Mouse (Mus musculus): ENCODE results near the gene Pm20d2. TPM values are rescaled to one million over a fixed set of nuclear protein-coding genes. Genes with fewer than 3 reads are reported as not detected.

Gene Pm20d2
- not detected for total RNA-seq (2023)

DNA sequence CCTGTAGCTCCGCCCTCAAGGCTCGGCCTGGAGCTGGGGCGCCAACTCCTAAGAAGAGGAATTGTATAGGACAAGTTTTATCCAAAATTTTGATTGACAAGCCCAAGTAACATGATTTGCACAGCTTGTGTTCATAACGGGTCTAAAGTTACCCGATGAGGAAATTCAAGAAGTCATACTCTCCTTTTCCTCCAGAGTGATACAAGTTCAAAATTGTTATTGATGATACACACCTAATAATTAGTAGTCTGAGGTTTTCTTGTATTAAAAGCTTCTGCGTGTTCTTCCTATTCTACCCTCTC, at the start of gene Pm20d2:
Gene Pm20d2 (minus strand): TSS at position 3 of the 302 bp plus-strand sequence.

DNA sequence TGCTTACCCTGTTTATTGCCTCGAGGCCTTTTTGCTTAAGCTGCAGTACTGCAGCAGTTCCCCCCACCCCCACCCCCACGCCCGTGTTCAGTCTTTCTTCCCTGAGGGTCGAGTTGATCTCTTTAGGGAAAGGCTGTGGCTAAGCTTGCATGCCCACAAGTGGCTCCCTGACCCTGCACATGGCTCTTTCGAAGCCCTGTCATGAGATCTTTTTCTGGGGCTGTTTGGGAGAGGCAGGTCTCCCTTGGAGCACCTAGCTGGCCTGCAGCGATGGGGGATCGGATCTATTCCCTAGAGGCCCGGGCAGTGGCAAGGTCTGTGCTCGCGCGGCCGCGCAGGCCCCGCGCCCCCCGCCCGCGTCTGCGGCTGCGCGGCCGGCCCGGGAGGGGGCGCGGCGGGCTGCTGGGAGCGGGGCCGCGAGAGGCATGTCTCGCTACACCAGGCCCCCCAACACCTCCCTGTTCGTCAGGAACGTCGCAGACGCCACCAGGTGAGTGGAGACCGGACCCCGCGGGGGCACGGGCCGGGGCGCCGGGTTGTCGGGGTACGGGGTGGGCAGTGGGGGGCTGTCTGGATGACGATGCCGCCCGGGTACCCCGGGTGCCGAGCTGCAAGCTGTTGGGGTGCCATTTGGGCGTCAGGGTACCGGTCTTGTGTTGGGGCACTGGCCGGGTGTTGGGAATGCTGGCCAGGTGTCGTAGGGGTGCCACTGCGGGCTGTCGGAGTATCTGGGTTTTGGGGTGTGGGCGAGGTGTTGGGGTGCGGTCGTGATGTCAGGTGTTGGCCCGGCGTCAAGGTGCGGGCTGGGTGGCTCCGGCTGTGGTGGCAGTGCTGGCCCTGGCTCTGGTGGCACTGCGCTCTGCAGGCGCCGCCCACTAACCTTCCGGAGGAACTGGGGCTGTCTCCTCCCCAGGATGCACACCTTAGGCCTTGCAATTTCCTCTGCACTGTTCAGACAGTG, 19.6 kb upstream of the Pm20d2 start, which contains the start of gene Srsf12:
Gene Srsf12 (plus strand): TSS at position 111 of the 961 bp plus-strand sequence.

DNA sequence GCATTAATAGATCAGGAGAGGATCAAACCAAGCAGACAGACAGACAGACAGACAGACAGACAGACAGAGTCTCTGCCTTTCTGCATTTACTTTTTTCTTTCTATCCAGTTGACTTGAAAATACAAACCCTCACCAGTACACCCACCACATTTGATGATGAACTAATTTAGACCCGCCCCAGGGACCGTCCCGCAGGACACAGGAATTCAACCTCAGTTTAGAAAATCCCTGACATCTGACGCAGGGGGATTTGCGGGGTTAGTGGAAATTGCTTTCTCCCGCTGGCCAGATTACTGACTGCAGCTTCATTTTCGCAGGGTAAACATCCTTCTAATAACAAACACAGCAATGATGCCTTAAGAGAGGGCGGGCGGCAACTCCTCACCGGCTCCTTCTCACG, 57.3 kb downstream of the Pm20d2 start, which contains the start of gene Gabrr1:
Gene Gabrr1 (plus strand): TSS at position 301 of the 400 bp plus-strand sequence.

Other genes starting within 250 kb of the Pm20d2 start
- gene Ankrd6, start 238.9 kb downstream of the Pm20d2 start, total RNA-seq (2023) = 4.8 TPM
- gene Rragd, start 206.7 kb downstream of the Pm20d2 start, total RNA-seq (2023) = 4.0 TPM
- 97.7 TPM for gene Ube2j1, start 158.3 kb downstream of the Pm20d2 start, total RNA-seq (2023)
- 6.2 TPM for gene Gabrr2, start 126.7 kb downstream of the Pm20d2 start, total RNA-seq (2023)
- not detected for gene Gabrr1, start 57.2 kb downstream of the Pm20d2 start, total RNA-seq (2023)
- gene Srsf12, start 19.3 kb upstream of the Pm20d2 start, total RNA-seq (2023) = 1.6 TPM
- gene Pnrc1, start 100.4 kb upstream of the Pm20d2 start, total RNA-seq (2023) = 1,061 TPM
- 69.2 TPM for gene Rngtt, start 120.6 kb upstream of the Pm20d2 start, total RNA-seq (2023)